Mouse (Mus musculus): ENCODE measurements around the gene Gcnt3. TPM values are rescaled to one million over a fixed set of nuclear protein-coding genes. Genes with fewer than 3 reads are reported as not detected.

Gene Gcnt3
- polyA plus RNA-seq, 1 experiment from 2014 or later, result 0.05 TPM

DNA sequence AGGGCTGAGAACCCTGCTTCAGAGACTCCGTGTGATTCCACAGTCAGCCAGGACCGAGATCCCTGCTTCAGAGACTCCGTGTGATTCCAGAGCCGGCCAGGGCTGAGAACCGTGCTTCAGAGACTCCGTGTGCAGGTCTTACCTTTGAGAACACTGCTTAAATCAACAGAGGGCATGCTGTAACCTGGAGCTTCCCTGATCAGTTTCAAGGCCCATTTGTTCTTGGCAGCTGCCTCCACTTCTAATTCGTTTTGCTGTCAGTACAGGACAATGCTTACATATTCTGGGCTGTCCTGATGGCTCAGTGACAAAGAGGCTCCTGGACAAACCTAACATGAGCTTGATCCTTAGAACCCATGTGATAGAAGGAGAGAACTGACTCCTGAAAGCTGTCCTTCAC is 39.3 kb upstream of the Gcnt3 start:
- H3K4me1 ChIP-seq (replicated peaks; ENCODE audit: control insufficient read depth, insufficient read depth, low read length), result no peaks in the 10 kb centered on the region
- no peak overlapping the region for H3K9ac ChIP-seq (ENCODE audit: low read length)

DNA sequence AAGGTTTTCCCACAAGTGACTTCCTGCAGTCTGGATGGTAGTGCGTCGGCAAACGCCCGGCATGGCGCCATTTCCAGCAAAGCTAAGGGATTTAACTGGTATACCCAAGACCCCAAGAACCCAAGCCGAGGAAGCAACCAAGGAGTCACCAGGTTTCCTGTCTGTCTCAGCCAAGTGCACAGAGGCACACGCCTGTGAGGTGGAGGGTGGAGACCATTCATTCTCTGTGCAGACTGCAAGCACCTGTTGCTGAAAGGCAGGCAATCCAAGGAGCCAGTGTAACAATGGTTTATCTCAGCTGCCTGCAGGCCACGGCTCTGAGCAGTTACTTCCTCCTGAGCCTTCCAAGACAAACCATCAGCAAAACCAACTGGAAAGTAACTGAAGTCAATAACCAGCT is 34.5 kb upstream of the Gcnt3 start:
- Histone ChIP-seq H3K4me3 (ENCODE audit: low read length) (no peak overlapping the region), H3K9me3 (ENCODE audit: control insufficient read depth, low read length) (no peaks in the 10 kb centered on the region), H3K27me3 (ENCODE audit: control insufficient read depth, insufficient read depth, low read depth, low read length) (no peaks in the 10 kb centered on the region), H3K9ac (ENCODE audit: low read length) (no peak overlapping the region), H3K27ac (ENCODE audit: low read length) (no peak overlapping the region), H3K4me1 (replicated peaks; ENCODE audit: control insufficient read depth, insufficient read depth, low read length) (peaks cover 4% of the 10 kb centered on the region), H3K36me3 (ENCODE audit: control insufficient read depth, insufficient read depth, low read length) (no peaks in the 10 kb centered on the region), H3K4me2 (ENCODE audit: low read depth, low read length) (no peak overlapping the region)
- WGBS, result 79% methylated on average over 8 of the region's 8 CpGs
- no peak for ATAC-seq (ENCODE audit: low read depth)

More for the DNA sequence above, 39.3 kb upstream of the Gcnt3 start:
- Histone ChIP-seq H3K4me3 (ENCODE audit: low read length) (no peak overlapping the region), H3K27me3 (ENCODE audit: control insufficient read depth, insufficient read depth, low read depth, low read length) (no peaks in the 10 kb centered on the region), H3K4me2 (ENCODE audit: low read depth, low read length) (no peak overlapping the region), H3K27ac (ENCODE audit: low read length) (no peak overlapping the region), H3K9me3 (ENCODE audit: control insufficient read depth, low read length) (no peaks in the 10 kb centered on the region), H3K36me3 (ENCODE audit: control insufficient read depth, insufficient read depth, low read length) (no peaks in the 10 kb centered on the region)
- 34% methylated on average over 7 of the region's 7 CpGs for WGBS
- ATAC-seq (ENCODE audit: low read depth), result 0 out of 2 replicates have a peak, but pooled peaks have one; percentile 17

DNA sequence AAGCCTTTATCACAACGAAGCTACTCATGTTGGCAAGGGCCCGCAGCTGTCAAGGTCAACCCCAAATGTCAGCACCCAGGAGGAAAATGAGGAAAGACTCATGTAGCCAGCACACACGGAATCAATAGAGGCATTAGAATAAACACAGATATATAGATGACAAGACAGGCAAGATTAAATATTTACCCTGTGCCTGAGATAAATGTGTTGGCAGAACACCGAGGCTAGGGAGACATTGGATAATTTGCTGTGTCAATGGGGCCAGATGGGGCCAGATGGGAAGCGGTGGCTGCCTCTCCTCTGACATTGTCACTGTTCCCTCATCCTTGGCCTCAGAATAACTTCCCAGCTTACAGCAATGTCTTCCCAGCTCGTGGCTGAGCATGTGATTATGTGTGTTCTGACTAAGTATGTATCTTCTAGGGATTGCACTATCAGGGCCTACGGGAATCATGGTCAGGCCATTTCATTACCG is 32.1 kb upstream of the Gcnt3 start:
- Histone ChIP-seq H3K9me3 (ENCODE audit: control insufficient read depth, low read length) (no peaks in the 10 kb centered on the region), H3K27ac (ENCODE audit: low read length) (no peak overlapping the region), H3K4me2 (ENCODE audit: low read depth, low read length) (no peak overlapping the region), H3K27me3 (ENCODE audit: control insufficient read depth, insufficient read depth, low read depth, low read length) (no peaks in the 10 kb centered on the region), H3K36me3 (ENCODE audit: control insufficient read depth, insufficient read depth, low read length) (no peaks in the 10 kb centered on the region), H3K4me1 (replicated peaks; ENCODE audit: control insufficient read depth, insufficient read depth, low read length) (peaks cover 4% of the 10 kb centered on the region), H3K9ac (ENCODE audit: low read length) (no peak overlapping the region), H3K4me3 (ENCODE audit: low read length) (no peak overlapping the region)
- 27% methylated on average over 8 of the region's 8 CpGs for WGBS
- 0 out of 2 replicates have a peak, but pooled peaks have one; percentile 36 for ATAC-seq (ENCODE audit: low read depth)

DNA sequence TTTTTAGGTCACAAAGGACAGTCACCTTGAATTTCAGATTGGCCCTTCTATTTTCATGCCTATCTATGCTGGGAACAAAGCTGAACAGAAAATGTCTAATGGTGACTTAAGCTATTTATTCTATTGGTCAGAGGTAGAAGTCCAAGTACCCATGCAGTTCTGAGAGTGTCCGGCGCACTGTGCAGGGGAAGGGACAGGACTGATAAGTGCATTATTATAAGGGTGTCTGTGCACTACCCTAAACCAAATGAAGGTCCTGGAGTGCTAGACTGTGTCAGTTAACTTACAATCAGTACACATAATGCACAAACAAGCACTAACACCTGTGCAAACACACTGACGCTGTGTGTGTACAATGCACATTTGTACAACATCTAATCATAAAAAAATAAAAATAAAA is 29.6 kb upstream of the Gcnt3 start:
- Histone ChIP-seq H3K36me3 (ENCODE audit: control insufficient read depth, insufficient read depth, low read length) (no peaks in the 10 kb centered on the region), H3K4me3 (ENCODE audit: low read length) (no peak overlapping the region), H3K4me2 (ENCODE audit: low read depth, low read length) (no peak overlapping the region), H3K9me3 (ENCODE audit: control insufficient read depth, low read length) (no peaks in the 10 kb centered on the region), H3K27ac (ENCODE audit: low read length) (no peak overlapping the region), H3K4me1 (replicated peaks; ENCODE audit: control insufficient read depth, insufficient read depth, low read length) (peaks cover 4% of the 10 kb centered on the region), H3K9ac (ENCODE audit: low read length) (no peak overlapping the region), H3K27me3 (ENCODE audit: control insufficient read depth, insufficient read depth, low read depth, low read length) (no peaks in the 10 kb centered on the region)
- WGBS, result 77% methylated on average over 3 of the region's 3 CpGs
- no peak for ATAC-seq (ENCODE audit: low read depth)

DNA sequence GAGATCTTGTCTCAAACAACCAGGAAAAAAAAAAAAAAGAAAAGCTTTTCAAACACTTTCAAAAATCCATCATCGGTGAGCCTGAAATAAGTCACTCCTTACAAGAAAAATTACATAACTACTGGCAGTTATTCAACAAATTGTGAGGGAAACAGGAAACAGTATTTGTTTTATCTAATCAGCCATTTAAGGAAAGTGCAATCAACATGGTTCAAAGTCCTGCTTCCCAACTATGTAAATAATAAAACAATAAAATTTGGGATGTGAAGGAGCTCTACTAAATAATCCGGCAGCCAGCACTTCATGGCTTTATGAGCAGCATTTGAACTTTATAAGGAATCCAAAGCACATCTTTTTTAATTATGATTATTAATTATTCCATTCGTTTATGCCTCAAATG is 24.1 kb upstream of the Gcnt3 start:
- no peak overlapping the region for H3K27ac ChIP-seq (ENCODE audit: low read length)
- 49% methylated on average over 3 of the region's 3 CpGs for WGBS
- H3K4me3 ChIP-seq (ENCODE audit: low read length), result no peak overlapping the region
- ATAC-seq (ENCODE audit: low read depth), result no peak
- no peak overlapping the region for H3K9ac ChIP-seq (ENCODE audit: low read length)
- H3K36me3 ChIP-seq (ENCODE audit: control insufficient read depth, insufficient read depth, low read length), result no peaks in the 10 kb centered on the region
- no peaks in the 10 kb centered on the region for H3K4me1 ChIP-seq (replicated peaks; ENCODE audit: control insufficient read depth, insufficient read depth, low read length)
- H3K4me2 ChIP-seq (ENCODE audit: low read depth, low read length), result no peak overlapping the region
- H3K27me3 ChIP-seq (ENCODE audit: control insufficient read depth, insufficient read depth, low read depth, low read length), result no peaks in the 10 kb centered on the region
- H3K9me3 ChIP-seq (ENCODE audit: control insufficient read depth, low read length), result no peaks in the 10 kb centered on the region

DNA sequence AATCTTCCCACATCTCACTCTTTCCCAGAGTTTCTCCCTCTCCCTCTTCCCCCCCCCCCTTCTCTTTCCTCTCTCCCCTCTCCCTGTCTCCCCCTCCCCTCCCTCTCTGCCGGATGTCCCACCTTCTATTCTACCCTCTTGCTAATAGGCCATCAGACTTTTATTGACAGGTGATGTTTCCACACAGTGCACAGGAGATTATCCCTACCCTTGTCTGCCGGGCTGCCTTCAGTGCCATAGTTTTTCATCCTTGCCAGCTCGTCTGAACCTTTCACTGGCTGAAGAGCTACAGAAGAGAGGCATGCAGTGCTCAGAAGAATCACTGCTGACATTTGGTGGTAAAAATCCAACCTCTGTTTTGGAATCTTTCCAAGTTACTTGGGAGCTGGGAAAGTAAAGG is 15.5 kb upstream of the Gcnt3 start:
- H3K4me3 ChIP-seq (ENCODE audit: low read length), result no peak overlapping the region
- H3K36me3 ChIP-seq (ENCODE audit: control insufficient read depth, insufficient read depth, low read length), result no peaks in the 10 kb centered on the region
- H3K4me1 ChIP-seq (replicated peaks; ENCODE audit: control insufficient read depth, insufficient read depth, low read length), result peaks cover 21% of the 10 kb centered on the region
- no peak overlapping the region for H3K27ac ChIP-seq (ENCODE audit: low read length)
- no peaks in the 10 kb centered on the region for H3K9me3 ChIP-seq (ENCODE audit: control insufficient read depth, low read length)
- no peak overlapping the region for H3K9ac ChIP-seq (ENCODE audit: low read length)
- no peak overlapping the region for H3K4me2 ChIP-seq (ENCODE audit: low read depth, low read length)
- no peak for ATAC-seq (ENCODE audit: low read depth)
- 31% methylated on average over 3 of the region's 3 CpGs for WGBS
- no peaks in the 10 kb centered on the region for H3K27me3 ChIP-seq (ENCODE audit: control insufficient read depth, insufficient read depth, low read depth, low read length)

DNA sequence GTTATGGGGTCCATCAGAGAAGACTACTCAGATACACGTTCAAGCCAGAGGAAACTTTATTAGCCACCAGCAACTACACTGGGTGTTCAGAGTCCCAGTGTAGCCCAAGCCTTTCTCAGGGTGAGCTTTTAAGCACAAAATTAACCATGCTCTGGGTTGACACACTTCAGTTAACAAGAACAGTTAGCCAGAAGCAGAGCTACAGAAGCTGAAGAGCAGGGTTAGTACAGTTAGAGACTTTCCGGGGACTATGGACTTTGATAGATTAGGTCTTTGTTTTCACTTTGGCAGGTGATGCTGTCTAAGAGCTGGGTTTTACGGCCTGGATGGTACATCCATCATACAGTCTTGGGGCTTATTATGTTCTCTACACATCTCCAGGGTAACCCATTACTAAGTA is 14.8 kb upstream of the Gcnt3 start:
- 53% methylated on average over 3 of the region's 3 CpGs for WGBS
- ATAC-seq (ENCODE audit: low read depth), result no peak
- no peak overlapping the region for H3K27ac ChIP-seq (ENCODE audit: low read length)
- no peaks in the 10 kb centered on the region for H3K27me3 ChIP-seq (ENCODE audit: control insufficient read depth, insufficient read depth, low read depth, low read length)
- H3K36me3 ChIP-seq (ENCODE audit: control insufficient read depth, insufficient read depth, low read length), result no peaks in the 10 kb centered on the region
- H3K4me1 ChIP-seq (replicated peaks; ENCODE audit: control insufficient read depth, insufficient read depth, low read length), result peaks cover 28% of the 10 kb centered on the region
- no peak overlapping the region for H3K4me2 ChIP-seq (ENCODE audit: low read depth, low read length)
- H3K4me3 ChIP-seq (ENCODE audit: low read length), result no peak overlapping the region
- no peak overlapping the region for H3K9ac ChIP-seq (ENCODE audit: low read length)
- no peaks in the 10 kb centered on the region for H3K9me3 ChIP-seq (ENCODE audit: control insufficient read depth, low read length)

DNA sequence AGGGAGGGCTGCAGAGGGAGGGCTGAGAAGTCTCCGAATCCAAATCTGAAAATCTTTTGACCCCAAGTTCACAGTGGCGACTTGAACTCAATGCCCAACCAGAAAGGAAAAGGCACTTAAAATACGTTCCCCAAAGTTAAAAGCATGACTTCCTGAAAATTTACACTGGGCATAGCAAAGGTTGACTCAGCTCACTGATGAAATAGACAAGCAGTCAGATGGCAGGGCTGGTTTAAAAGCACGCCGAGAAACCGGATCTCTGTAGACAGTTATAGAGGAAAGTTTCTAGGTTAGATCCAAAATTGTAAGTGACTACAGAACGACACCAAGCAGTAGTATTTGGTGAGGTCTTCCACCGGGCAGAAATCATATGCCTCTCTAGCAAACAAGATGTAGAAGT is 12.0 kb upstream of the Gcnt3 start:
- H3K36me3 ChIP-seq (ENCODE audit: control insufficient read depth, insufficient read depth, low read length), result no peaks in the 10 kb centered on the region
- 15% methylated on average over 8 of the region's 8 CpGs for WGBS
- H3K27me3 ChIP-seq (ENCODE audit: control insufficient read depth, insufficient read depth, low read depth, low read length), result no peaks in the 10 kb centered on the region
- 0 out of 2 replicates have a peak overlapping the region, but pooled peaks have one; percentile 5 for H3K9ac ChIP-seq (ENCODE audit: low read length)
- H3K4me1 ChIP-seq (replicated peaks; ENCODE audit: control insufficient read depth, insufficient read depth, low read length), result peaks cover 27% of the 10 kb centered on the region
- no peaks in the 10 kb centered on the region for H3K9me3 ChIP-seq (ENCODE audit: control insufficient read depth, low read length)
- no peak for ATAC-seq (ENCODE audit: low read depth)
- H3K4me3 ChIP-seq (ENCODE audit: low read length), result no peak overlapping the region
- peak overlapping the region; percentile 4; the same call in 1 of the 2 replicates for H3K4me2 ChIP-seq (ENCODE audit: low read depth, low read length)
- H3K27ac ChIP-seq (ENCODE audit: low read length), result no peak overlapping the region

DNA sequence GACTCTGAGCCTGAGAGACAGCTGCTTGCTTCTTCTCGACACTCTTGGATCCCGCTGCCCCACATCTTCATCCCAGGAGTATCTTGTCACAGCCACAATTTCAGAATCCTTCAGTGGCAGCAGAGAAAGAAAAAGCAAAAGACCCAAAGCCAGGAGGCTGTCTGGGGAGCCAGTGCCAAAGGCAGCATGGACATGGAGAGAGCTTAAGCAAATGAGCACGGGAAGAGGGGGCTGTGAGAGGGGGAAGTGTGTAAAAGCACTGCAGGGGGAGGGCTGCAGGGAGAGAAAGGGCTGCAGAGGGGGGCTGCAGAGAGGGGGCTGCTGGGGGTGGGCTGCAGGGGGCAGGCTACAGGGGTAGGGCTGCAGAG is 11.5 kb upstream of the Gcnt3 start:
- Histone ChIP-seq H3K4me1 (replicated peaks; ENCODE audit: control insufficient read depth, insufficient read depth, low read length) (peaks cover 27% of the 10 kb centered on the region), H3K4me2 (ENCODE audit: low read depth, low read length) (peak overlapping the region; percentile 4; the same call in 1 of the 2 replicates), H3K36me3 (ENCODE audit: control insufficient read depth, insufficient read depth, low read length) (no peaks in the 10 kb centered on the region), H3K27ac (ENCODE audit: low read length) (peak overlapping the region; percentile 16; the same call in 1 of the 2 replicates), H3K9me3 (ENCODE audit: control insufficient read depth, low read length) (no peaks in the 10 kb centered on the region), H3K27me3 (ENCODE audit: control insufficient read depth, insufficient read depth, low read depth, low read length) (no peaks in the 10 kb centered on the region), H3K9ac (ENCODE audit: low read length) (no peak overlapping the region), H3K4me3 (ENCODE audit: low read length) (no peak overlapping the region)
- peak; percentile 52 for ATAC-seq (ENCODE audit: low read depth)
- 15% methylated on average over 3 of the region's 3 CpGs for WGBS
